Mouse (Mus musculus) T-helper 2 cell (primary cell): ENCODE data around the gene Enkd1.

Source experiments
- in situ Hi-C: fragments of 300-600 bp; cut with MboI, MseI; formaldehyde crosslinking; loops from one replicate; pipeline ENCODE4 v1.15.1; 2025; ENCODE audit warnings: high pct_unique_total_duplicates

Gene Enkd1

GRCm38 (mm10) chr8:105677891-105678290 is 30.1 kb downstream of the Enkd1 start:
- in situ Hi-C loops, result no loop called here

GRCm38 (mm10) chr8:105661167-105661566 is 46.8 kb downstream of the Enkd1 start:
- in situ Hi-C loops, result loop anchor here (25.0 kb wide), 1 partner anchor 1251 kb away; no protein-coding TSS in a partner anchor

GRCm38 (mm10) chr8:105657641-105658040 is 50.4 kb downstream of the Enkd1 start:
- in situ Hi-C loops, result loop anchor here (25.0 kb wide), 1 partner anchor 1255 kb away; no protein-coding TSS in a partner anchor
